20 mouse cellular contexts compared by ENCODE assay signal in genomic region chr4:107568881-107569443, GRCm38 (mm10).
DNase-seq lines count a peak whose midpoint lies in the region; ATAC-seq lines count a peak whose summit lies in the region.
"Had no signal": no experiment of that assay in that cellular context is flagged by ENCODE, and none has a peak within 500 bp of the region (broad histone marks: within the 10 kb centered on the region; RNA-seq: fewer than 3 reads in every experiment).

No protein-coding gene starts in this region.

- peaks cover 29% of the 10 kb centered on the region for H3K4me1 ChIP-seq in hindbrain, embryonic 12.5 days
- H3K4me1 ChIP-seq in hindbrain, embryonic 13.5 days (replicated peaks): peaks cover 37% of the 10 kb centered on the region
- peaks cover 85% of the 10 kb centered on the region for H3K4me1 ChIP-seq in limb, embryonic 10.5 days

- H3K27ac ChIP-seq in hindbrain, embryonic 12.5 days: no peak overlapping the region
- no peak overlapping the region for H3K27ac ChIP-seq in hindbrain, embryonic 13.5 days
- peak overlapping the region; percentile 59; the same call in 1 of the 2 replicates for H3K27ac ChIP-seq in limb, embryonic 10.5 days
- H3K27ac ChIP-seq: intestine, embryonic 15.5 days; kidney, embryonic 15.5 days; limb, embryonic 13.5 days; liver, embryonic 13.5 days; stomach, embryonic 15.5 days had no signal

- H3K4me3 ChIP-seq in hindbrain, embryonic 12.5 days: no peak overlapping the region
- no peak overlapping the region for H3K4me3 ChIP-seq in hindbrain, embryonic 13.5 days
- no peak overlapping the region for H3K4me3 ChIP-seq in limb, embryonic 10.5 days
- H3K4me3 ChIP-seq: intestine, embryonic 15.5 days; kidney, embryonic 15.5 days; limb, embryonic 13.5 days; liver, embryonic 13.5 days; stomach, embryonic 15.5 days had no signal

- H3K27me3 ChIP-seq in hindbrain, embryonic 12.5 days: peaks cover 23% of the 10 kb centered on the region
- peaks cover 10% of the 10 kb centered on the region for H3K27me3 ChIP-seq in hindbrain, embryonic 13.5 days
- H3K27me3 ChIP-seq in limb, embryonic 10.5 days (ENCODE audit: low read depth, poor library complexity, severe bottlenecking): peaks cover 82% of the 10 kb centered on the region
- H3K27me3 ChIP-seq: stomach, embryonic 15.5 days had no signal

- no peak overlapping the region for H3K9ac ChIP-seq in hindbrain, embryonic 12.5 days
- no peak overlapping the region for H3K9ac ChIP-seq in hindbrain, embryonic 13.5 days
- H3K9ac ChIP-seq: intestine, embryonic 15.5 days; kidney, embryonic 15.5 days; limb, embryonic 13.5 days; liver, embryonic 13.5 days; lung, embryonic 14.5 days; stomach, embryonic 15.5 days had no signal

- H3K9me3 ChIP-seq in hindbrain, embryonic 12.5 days (replicated peaks): no peaks in the 10 kb centered on the region
- no peaks in the 10 kb centered on the region for H3K9me3 ChIP-seq in hindbrain, embryonic 13.5 days
- no peaks in the 10 kb centered on the region for H3K9me3 ChIP-seq in limb, embryonic 10.5 days (replicated peaks)
- H3K9me3 ChIP-seq: intestine, embryonic 15.5 days; kidney, embryonic 15.5 days; limb, embryonic 13.5 days; liver, embryonic 13.5 days; stomach, embryonic 15.5 days had no signal

- no peak overlapping the region for H3K4me2 ChIP-seq in hindbrain, embryonic 12.5 days (replicated peaks)
- no peak overlapping the region for H3K4me2 ChIP-seq in hindbrain, embryonic 13.5 days
- H3K4me2 ChIP-seq: intestine, embryonic 15.5 days; kidney, embryonic 15.5 days; limb, embryonic 13.5 days; liver, embryonic 13.5 days; lung, embryonic 14.5 days; stomach, embryonic 15.5 days had no signal

- ATAC-seq in hindbrain, embryonic 12.5 days (ENCODE audit: low FRiP score): peak; percentile 49; the same call in 1 of the 2 replicates
- no peak for ATAC-seq in hindbrain, embryonic 13.5 days (ENCODE audit: low FRiP score)
- ATAC-seq: intestine, embryonic 15.5 days had no signal

- peak; percentile 68 for DNase-seq in embryo, embryonic 10 days (ENCODE audit: low spot score)
- peak; percentile 17 for DNase-seq in embryo, embryonic 9.5 days (ENCODE audit: extremely low spot score)
- DNase-seq in limb, embryonic 10.5 days (ENCODE audit: low spot score): no peak
- no peak for DNase-seq in lung, postnatal 4 days
- DNase-seq in lung, postnatal 10 days: no peak
- no peak for DNase-seq in adrenal gland, postnatal 36 days
- DNase-seq: adrenal gland, adult 2 months; cerebellum, adult 9-10 months; heart, adult 11 months; heart, postnatal 4 days; liver, embryonic 13.5 days; lung, embryonic 14.5 days; thymus, adult 18-20 months; thymus, postnatal 4 days had no signal

- H3K36me3 ChIP-seq in hindbrain, embryonic 12.5 days: no peaks in the 10 kb centered on the region
- no peaks in the 10 kb centered on the region for H3K36me3 ChIP-seq in hindbrain, embryonic 13.5 days
- H3K36me3 ChIP-seq in limb, embryonic 10.5 days: no peaks in the 10 kb centered on the region
- H3K36me3 ChIP-seq: intestine, embryonic 15.5 days; kidney, embryonic 15.5 days; limb, embryonic 13.5 days; liver, embryonic 13.5 days; stomach, embryonic 15.5 days had no signal

- 32% methylated on average over 7 of the region's 7 CpGs for WGBS in hindbrain, embryonic 12.5 days
- WGBS in hindbrain, embryonic 13.5 days: 34% methylated on average over 7 of the region's 7 CpGs
- 86% methylated on average over 7 of the region's 7 CpGs for WGBS in limb, embryonic 10.5 days

Comparison
In these comparisons a context has a peak if more than half of its experiments do, and no peak if none do; other contexts are left out.
1. DNase-seq: peak in embryo, embryonic 10 days (single experiment) and embryo, embryonic 9.5 days (single experiment); none in limb, embryonic 10.5 days (single experiment), lung, postnatal 4 days (0 of 2), lung, postnatal 10 days (single experiment) and adrenal gland, postnatal 36 days (0 of 2).